Mouse (Mus musculus) common myeloid progenitor, adult 5-6 weeks (primary cell): Measurements from ENCODE around the gene Pdhx. TPM values are rescaled to one million over a fixed set of nuclear protein-coding genes. Genes with fewer than 3 reads are reported as not detected.

Experiments
- total RNA-seq: library from RNA; stranded (forward); fragments of 200-1000, 187-1606 nt; gene quantifications from 2 replicates; pipeline ENCODE4 v1.2.3, GENCODE M21; 2017

The Pdhx gene
- total RNA-seq, 1 experiment from 2014 or later: 37.1 TPM

Other genes starting within 250 kb of the Pdhx start
- gene Cd44, start 171.8 kb downstream of the Pdhx start, total RNA-seq: 147 and 152 TPM in 2 replicates
- gene Apip, start 162 bp upstream of the Pdhx start, total RNA-seq: 27.4 and 52.7 TPM in 2 replicates
- not detected in 2 replicates for gene Ehf, start 229.8 kb upstream of the Pdhx start, total RNA-seq